In genomic region chr1:185598514-185598913, GRCm38 (mm10) we compare ENCODE assay signal across 29 mouse cellular contexts.
A peak's percentile ranks its signal among the peaks of the same experiment; 100 is the strongest.
DNase-seq lines count a peak whose midpoint lies in the region; ATAC-seq and TF ChIP-seq lines count a peak whose summit lies in the region.
"Had no signal": no experiment of that assay in that cellular context is flagged by ENCODE, and none has a peak within 500 bp of the region (broad histone marks: within the 10 kb centered on the region; RNA-seq: fewer than 3 reads in every experiment).

No protein-coding gene starts in this region.

- no peaks in the 10 kb centered on the region for H3K36me3 ChIP-seq in kidney, embryonic 15.5 days
- H3K36me3 ChIP-seq in kidney, adult 2 months (ENCODE audit: control insufficient read depth, insufficient read depth, low read length), result no peaks in the 10 kb centered on the region
- no peaks in the 10 kb centered on the region for H3K36me3 ChIP-seq in kidney, postnatal 0 days (ENCODE audit: insufficient read depth, low read length)
- H3K36me3 ChIP-seq: embryonic facial prominence, embryonic 13.5 days; embryonic facial prominence, embryonic 15.5 days; forebrain, embryonic 10.5 days; forebrain, embryonic 12.5 days; G1E had no signal

- WGBS in kidney, embryonic 15.5 days, result 35% methylated on average over 7 of the region's 7 CpGs
- WGBS in kidney, adult 2 months, result 35% methylated on average over 7 of the region's 7 CpGs
- WGBS in kidney, postnatal 0 days, result 38% methylated on average over 7 of the region's 7 CpGs

- ATAC-seq in kidney, embryonic 15.5 days (replicated peaks; ENCODE audit: low FRiP score), result peak; percentile 52
- ATAC-seq in kidney, postnatal 0 days (replicated peaks; ENCODE audit: low FRiP score, low read depth), result no peak
- ATAC-seq: activated CD4-positive, CD25-positive, alpha-beta regulatory T cell, adult 4 months; CD4-positive, CD25-positive, alpha-beta regulatory T cell, adult 4 months; forebrain, embryonic 14.5 days; forebrain, embryonic 16.5 days; Patski had no signal

- DNase-seq in heart, adult 11 months, result peak; percentile 50
- no peak for DNase-seq in heart, adult 18-20 months
- DNase-seq in kidney, adult 2 months, result no peak
- DNase-seq in kidney, postnatal 0 days (ENCODE audit: low spot score), result peak; percentile 25
- no peak for DNase-seq in kidney, adult 9 months
- DNase-seq: adrenal gland, adult 8-10 months; adrenal gland, postnatal 14 days; adrenal gland, postnatal 36 days; B cell, adult 2 months; cerebellum, adult 11 months; cerebellum, adult 18-20 months; cerebellum, adult 8-10 months; cerebellum, adult 9-11 months; cerebellum, postnatal 14 days; cerebellum, postnatal 36 days; embryo, embryonic 11 days had no signal

- TF ChIP-seq CTCF in kidney, adult 2 months (conservative IDR thresholded peaks at IDR 0.05; ENCODE audit: insufficient read depth, insufficient read length, low read depth, low read length), result no peak
- TF ChIP-seq CTCF in kidney, postnatal 0 days (IDR thresholded peaks at IDR 0.05; ENCODE audit: low read depth), result no peak

- H3K9ac ChIP-seq in kidney, embryonic 15.5 days, result no peak overlapping the region
- no peak overlapping the region for H3K9ac ChIP-seq in kidney, postnatal 0 days (ENCODE audit: low read depth, low read length)
- H3K9ac ChIP-seq: embryonic facial prominence, embryonic 13.5 days; embryonic facial prominence, embryonic 15.5 days; forebrain, embryonic 12.5 days had no signal

- no peaks in the 10 kb centered on the region for H3K9me3 ChIP-seq in kidney, embryonic 15.5 days (replicated peaks)
- H3K9me3 ChIP-seq in kidney, postnatal 0 days (replicated peaks; ENCODE audit: low read length), result 0 out of 2 replicates have a peak, but pooled peaks cover 3% of the 10 kb centered on the region
- H3K9me3 ChIP-seq: embryonic facial prominence, embryonic 13.5 days; embryonic facial prominence, embryonic 15.5 days; forebrain, embryonic 10.5 days; forebrain, embryonic 12.5 days; G1E had no signal

- H3K4me1 ChIP-seq in kidney, embryonic 15.5 days, result 0 out of 2 replicates have a peak, but pooled peaks cover 4% of the 10 kb centered on the region
- H3K4me1 ChIP-seq in kidney, adult 2 months (ENCODE audit: control insufficient read depth, insufficient read depth, low read length), result no peaks in the 10 kb centered on the region
- no peaks in the 10 kb centered on the region for H3K4me1 ChIP-seq in kidney, postnatal 0 days (replicated peaks; ENCODE audit: insufficient read depth, low read length)
- H3K4me1 ChIP-seq: embryonic facial prominence, embryonic 13.5 days; embryonic facial prominence, embryonic 15.5 days; forebrain, embryonic 10.5 days; forebrain, embryonic 12.5 days had no signal

- no peak overlapping the region for H3K4me2 ChIP-seq in kidney, embryonic 15.5 days
- H3K4me2 ChIP-seq in kidney, postnatal 0 days (ENCODE audit: low read length), result no peak overlapping the region
- H3K4me2 ChIP-seq: embryonic facial prominence, embryonic 13.5 days; embryonic facial prominence, embryonic 15.5 days; forebrain, embryonic 12.5 days had no signal

- TF ChIP-seq POLR2A in kidney, adult 2 months (IDR thresholded peaks at IDR 0.05; ENCODE audit: low read depth, low read length), result no peak

- no peaks in the 10 kb centered on the region for H3K27me3 ChIP-seq in kidney, embryonic 15.5 days
- H3K27me3 ChIP-seq in kidney, adult 2 months (replicated peaks; ENCODE audit: control insufficient read depth, insufficient read depth, low read length), result no peaks in the 10 kb centered on the region; the same call in 1 of the 2 replicates
- H3K27me3 ChIP-seq in kidney, postnatal 0 days (ENCODE audit: insufficient read depth, low read length), result no peaks in the 10 kb centered on the region
- H3K27me3 ChIP-seq: CH12.LX; embryonic facial prominence, embryonic 13.5 days; embryonic facial prominence, embryonic 15.5 days; forebrain, embryonic 12.5 days; Patski had no signal

- no peak overlapping the region for H3K4me3 ChIP-seq in kidney, embryonic 15.5 days (replicated peaks)
- H3K4me3 ChIP-seq in kidney, adult 2 months (ENCODE audit: insufficient read depth, low read depth, low read length), result no peak overlapping the region
- no peak overlapping the region for H3K4me3 ChIP-seq in kidney, postnatal 0 days (replicated peaks; ENCODE audit: low read depth, low read length)
- H3K4me3 ChIP-seq: embryonic facial prominence, embryonic 13.5 days; embryonic facial prominence, embryonic 15.5 days; erythroblast, embryonic 14.5 days; forebrain, embryonic 10.5 days; forebrain, embryonic 12.5 days had no signal

- H3K27ac ChIP-seq in kidney, embryonic 15.5 days, result no peak overlapping the region
- H3K27ac ChIP-seq in kidney, adult 2 months (ENCODE audit: insufficient read depth, low read depth, low read length), result no peak overlapping the region
- no peak overlapping the region for H3K27ac ChIP-seq in kidney, postnatal 0 days
- H3K27ac ChIP-seq: embryonic facial prominence, embryonic 13.5 days; embryonic facial prominence, embryonic 15.5 days; forebrain, embryonic 10.5 days; forebrain, embryonic 12.5 days had no signal

Comparison
In these comparisons a context has a peak if more than half of its experiments do, and no peak if none do; other contexts are left out.
1. DNase-seq: peak in heart, adult 11 months (single experiment) and kidney, postnatal 0 days (single experiment); none in heart, adult 18-20 months (0 of 2), kidney, adult 2 months (single experiment) and kidney, adult 9 months (single experiment).